Mouse (Mus musculus) bone marrow macrophage, adult 2 months (primary cell): ENCODE data around the gene Usp31.

Source experiments
- CTCF ChIP-seq: IDR thresholded peaks from 2 replicates; pipeline ENCODE4 v1.5.1; 2012; ENCODE audit warnings: low read depth, mild to moderate bottlenecking, low read length, moderate library complexity
- POLR2A ChIP-seq: IDR thresholded peaks from 2 replicates; pipeline ENCODE4 v1.6.1; 2012; ENCODE audit warnings: mild to moderate bottlenecking, low read depth, low read length, borderline replicate concordance

DNA sequence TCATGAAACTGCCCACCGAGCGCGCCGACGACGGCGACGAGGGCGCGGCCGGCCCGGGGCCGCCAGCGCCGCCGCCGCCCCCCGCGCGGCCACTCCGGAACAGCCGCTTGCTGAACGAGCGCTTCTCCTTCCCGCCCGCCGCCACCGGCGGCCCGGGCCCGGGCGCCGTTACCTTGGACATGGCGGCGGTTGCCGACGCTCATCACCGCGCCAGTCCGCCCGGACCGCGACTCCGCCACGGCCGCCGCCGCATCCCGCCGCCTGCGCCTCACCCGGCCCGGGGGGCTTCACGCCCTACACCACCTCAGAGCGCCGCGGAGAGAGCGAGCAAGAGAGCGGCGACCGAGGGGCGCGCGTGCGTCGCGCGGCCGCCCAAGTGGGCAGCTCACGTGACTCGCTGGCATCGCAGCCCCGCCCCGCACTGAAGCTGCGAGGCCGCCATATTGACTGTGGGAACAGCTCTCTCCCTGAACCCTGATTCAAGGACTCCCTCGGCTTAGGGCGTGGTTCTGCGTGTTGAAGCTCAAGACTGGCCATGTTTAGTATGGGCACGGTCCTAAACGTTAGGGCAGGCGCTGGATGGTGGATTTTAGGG is at the start of gene Usp31:
- no peak for TF ChIP-seq CTCF
- no peak for TF ChIP-seq POLR2A
